8 mouse cellular contexts compared by ENCODE assay signal in genomic region chr17:66448421-66449405, GRCm38 (mm10). TPM values are rescaled to one million over a fixed set of nuclear protein-coding genes. Genes with fewer than 3 reads are reported as not detected.
DNase-seq lines count a peak whose midpoint lies in the region; ATAC-seq and TF ChIP-seq lines count a peak whose summit lies in the region.

No protein-coding gene starts in this region.

- TF ChIP-seq CTCF in E14TG2a.4 (conservative IDR thresholded peaks at IDR 0.05; ENCODE audit: low read length) = no peak
- no peak for TF ChIP-seq CTCF in embryonic fibroblast, embryonic 13.5 days (IDR thresholded peaks at IDR 0.05; ENCODE audit: borderline replicate concordance, insufficient read depth, low read length)

- H3K36me3 ChIP-seq in E14TG2a.4 (ENCODE audit: insufficient read depth, low read length) = peaks cover 35% of the 10 kb centered on the region
- H3K36me3 ChIP-seq in stomach, embryonic 14.5 days (ENCODE audit: control insufficient read depth, insufficient read depth, low read length) = no peaks in the 10 kb centered on the region

- H3K4me3 ChIP-seq in E14TG2a.4 (replicated peaks; ENCODE audit: low read length) = peak overlapping the region; percentile 90
- peak overlapping the region; percentile 66 for H3K4me3 ChIP-seq in embryonic fibroblast, embryonic 13.5 days (ENCODE audit: insufficient read depth, low read length)
- peak overlapping the region; percentile 48 for H3K4me3 ChIP-seq in stomach, embryonic 14.5 days (ENCODE audit: low read depth, low read length)

- peak; percentile 19; the same call in 1 of the 2 replicates for ATAC-seq in stomach, embryonic 14.5 days (ENCODE audit: insufficient number of reproducible peaks, insufficient read depth, low FRiP score, low read depth)

- under 1% methylated on average over 116 of the region's 136 CpGs for WGBS in stomach, embryonic 14.5 days

- H3K9me3 ChIP-seq in E14TG2a.4 (ENCODE audit: low read length) = no peaks in the 10 kb centered on the region
- no peaks in the 10 kb centered on the region for H3K9me3 ChIP-seq in stomach, embryonic 14.5 days (ENCODE audit: control insufficient read depth, low read depth, low read length)

- peaks cover 15% of the 10 kb centered on the region for H3K27me3 ChIP-seq in E14TG2a.4 (ENCODE audit: insufficient read depth, low read length)
- H3K27me3 ChIP-seq in stomach, embryonic 14.5 days (ENCODE audit: control insufficient read depth, insufficient read depth, low read length) = no peaks in the 10 kb centered on the region

- TF ChIP-seq POLR2A in embryonic fibroblast, embryonic 13.5 days (IDR thresholded peaks at IDR 0.05; ENCODE audit: low read depth, low read length) = no peak

- H3K4me1 ChIP-seq in E14TG2a.4 (replicated peaks; ENCODE audit: low read depth, low read length) = peaks cover 80% of the 10 kb centered on the region
- peaks cover 9% of the 10 kb centered on the region for H3K4me1 ChIP-seq in embryonic fibroblast, embryonic 13.5 days (ENCODE audit: control insufficient read depth, insufficient read depth, low read length)
- peaks cover 24% of the 10 kb centered on the region for H3K4me1 ChIP-seq in stomach, embryonic 14.5 days (ENCODE audit: control insufficient read depth, insufficient read depth, low read length)

- H3K4me2 ChIP-seq in stomach, embryonic 14.5 days (replicated peaks; ENCODE audit: low read depth, low read length) = peak overlapping the region; percentile 80

- intact Hi-C loops in heart, postnatal 10 days (cut with DNase I) = loop anchor here (5.0 kb wide), 1 partner anchor 96 kb away; no protein-coding TSS in a partner anchor

- DNase-seq in adrenal gland, adult 18-20 months (ENCODE audit: low spot score in 2 of 2) = peak; percentile 57 to 63
- DNase-seq in heart, postnatal 10 days = peak; percentile 54 to 61
- DNase-seq in kidney, postnatal 4 days = peak; percentile 67 to 74
- peak; percentile 72 for DNase-seq in lung, postnatal 14 days
- no peak for DNase-seq in spleen, postnatal 14 days (ENCODE audit: low spot score in 2 of 2)

- H3K9ac ChIP-seq in stomach, embryonic 14.5 days (replicated peaks; ENCODE audit: low read depth, low read length) = peak overlapping the region; percentile 40

- H3K27ac ChIP-seq in embryonic fibroblast, embryonic 13.5 days (ENCODE audit: insufficient read depth, low read length) = no peak overlapping the region
- peak overlapping the region; percentile 48; the same call in 1 of the 2 replicates for H3K27ac ChIP-seq in stomach, embryonic 14.5 days (ENCODE audit: low read length)

RNA-seq across cellular contexts. Expression of gene Mtcl1, which starts 0.8 kb away (rescaled TPM):
- total RNA-seq in adrenal gland, adult 18-20 months (2021) = 1 to 10 TPM; 5.1 to 6.1 TPM
- polyA plus RNA-seq in embryonic fibroblast, embryonic 13.5 days (2011; ENCODE audit: insufficient read length, low read depth, missing spikeins) = 5.2 and 8.5 TPM in 2 replicates
- 1 to 10 TPM; 4.1 to 4.7 TPM for total RNA-seq in heart, postnatal 10 days (2021)
- polyA plus RNA-seq in stomach, embryonic 14.5 days (2014; fragmentation: Nextera tagmentation; extraction: Ambion mirVana) = 13.2 and 14.7 TPM in 2 replicates

Comparison
In these comparisons a context has a peak if more than half of its experiments do, and no peak if none do; other contexts are left out.
1. DNase-seq: peak in adrenal gland, adult 18-20 months (2 of 2), heart, postnatal 10 days (2 of 2), kidney, postnatal 4 days (2 of 2) and lung, postnatal 14 days (single experiment); none in spleen, postnatal 14 days (0 of 2).
2. Peak in every context shown above with its lines, with median percentiles within 50 percentile points of each other: H3K4me3 ChIP-seq.